Mouse (Mus musculus) olfactory bulb, adult 2 months (tissue): ENCODE data around the gene Snx17.

Experiments
- CTCF ChIP-seq: fragments of 200-500 bp; IDR thresholded peaks from 2 replicates; pipeline ENCODE4 v1.5.1; 2012; ENCODE audit warnings: low read depth, mild to moderate bottlenecking, low read length, moderate library complexity; ENCODE audit not compliant: insufficient read depth
- POLR2A ChIP-seq: fragments of 200-500 bp; IDR thresholded peaks from 2 replicates; pipeline ENCODE4 v1.6.1; 2012; ENCODE audit warnings: mild to moderate bottlenecking, low read depth, low read length, moderate library complexity; ENCODE audit not compliant: insufficient read depth

- TF ChIP-seq POLR2A (no peak), CTCF (no peak)
These were observed 27.0 kb downstream of the Snx17 start for GRCm38 (mm10) chr5:31219911-31220447.
